Mouse (Mus musculus) mouse embryonic stem cell (cell line): ENCODE data around the gene Vmn2r19.
"Not testable (repeated sequence)": the region's sequence is repeated elsewhere in the genome, so short reads cannot be mapped to it uniquely, and the experiment has no call there.

ENCODE experiments used
- in situ Hi-C, 2 experiments: fragments of 300-500 bp; cut with MboI; formaldehyde crosslinking; loops; 1 replicate in 1 of 2; 3 replicates in 1 of 2; pipeline ENCODE4 v1.14.3; 2019 to 2020; ENCODE audit warnings: low sequenced_read_pairs in 2 of 2, low pct_unique_long_range_greater_than_20kb in 1 of 2, mixed read lengths in 1 of 2; ENCODE audit not compliant: unreplicated experiment in 1 of 2

Vmn2r19 gene

DNA sequence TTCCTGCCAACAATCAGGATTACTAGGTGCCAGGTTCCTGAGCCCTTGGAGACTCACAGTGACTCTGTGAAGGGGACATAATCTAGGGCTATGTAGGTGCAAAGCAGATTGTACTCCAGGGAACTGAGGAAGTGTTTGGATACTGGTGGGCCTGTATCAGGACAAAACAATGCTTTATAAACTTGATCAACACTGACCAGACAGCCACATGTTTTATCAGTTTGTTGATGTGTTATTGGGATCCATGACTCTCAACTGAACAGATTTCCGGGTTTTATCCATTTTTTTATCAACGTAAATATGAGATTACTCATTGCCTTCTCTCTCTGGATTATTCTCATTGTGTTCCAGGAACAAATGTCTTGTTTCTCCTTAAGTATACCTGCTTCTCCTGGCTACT is at the start of gene Vmn2r19:
Gene Vmn2r19, plus strand, starts transcription at position 301 of the 400 bp plus-strand sequence.
- in situ Hi-C loops = no loop called here

DNA sequence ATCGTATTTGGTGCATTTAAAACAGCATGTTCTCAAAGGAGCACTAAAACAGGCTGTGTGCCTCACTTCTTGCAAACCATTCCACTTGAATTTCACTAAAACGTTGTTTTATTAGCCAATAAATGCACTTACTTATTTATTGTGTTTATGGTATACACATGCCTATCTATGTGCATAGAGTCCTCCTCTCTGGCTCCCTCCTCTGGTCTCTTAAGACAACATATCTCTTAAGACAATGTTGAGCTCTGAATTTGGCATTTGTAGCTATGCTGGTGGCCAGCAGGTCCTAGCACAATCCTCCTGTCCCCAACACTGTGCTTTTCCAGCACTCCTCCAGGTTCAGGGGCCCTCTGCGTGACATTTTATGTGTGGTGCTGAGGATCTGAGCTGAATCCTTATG is 49.2 kb upstream of the Vmn2r19 start:
- in situ Hi-C loops = loop anchor here in 1 of 2 experiments (25.0 kb wide), 1 partner anchor 372 kb away; no protein-coding TSS in a partner anchor

DNA sequence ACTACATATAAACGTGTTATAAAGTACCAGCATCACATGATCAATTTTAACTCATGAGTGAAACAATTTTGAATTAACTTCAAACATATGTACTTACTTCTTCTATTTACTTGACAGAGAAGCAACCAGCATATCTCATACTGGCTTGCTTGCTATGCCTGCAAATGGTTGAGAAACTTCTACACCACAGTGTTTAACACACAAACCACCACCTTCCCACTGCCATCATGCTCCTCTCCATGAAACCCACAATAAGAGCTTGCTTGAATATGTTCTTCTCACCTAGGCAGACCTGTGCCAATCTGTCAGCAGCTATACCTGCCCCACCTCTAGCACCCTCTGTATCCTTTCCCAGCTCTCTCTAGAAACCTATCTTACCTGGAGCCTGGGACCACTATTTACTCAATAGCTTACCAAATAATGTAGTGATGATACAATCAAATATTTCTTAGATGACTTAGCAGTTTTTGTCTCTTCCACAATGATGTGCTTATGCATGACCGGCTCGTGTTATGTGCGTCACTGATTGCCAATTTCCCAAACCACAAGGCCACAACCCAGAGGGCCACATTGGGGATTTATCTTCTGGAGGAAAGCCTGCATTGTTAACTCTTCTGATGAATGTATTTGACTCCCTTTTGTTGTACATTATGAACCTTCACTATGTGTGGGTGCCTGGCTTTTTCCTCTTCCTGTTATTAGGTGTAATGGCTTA is 48.1 kb upstream of the Vmn2r19 start:
- in situ Hi-C loops = loop anchor here in 1 of 2 experiments (25.0 kb wide), 1 partner anchor 373 kb away; no protein-coding TSS in a partner anchor

- in situ Hi-C loops = loop anchor here in 1 of 2 experiments (25.0 kb wide), 1 partner anchor 374 kb away; no protein-coding TSS in a partner anchor
Observed at GRCm38 (mm10) chr6:123260868-123261267, 47.3 kb upstream of the Vmn2r19 start.

DNA sequence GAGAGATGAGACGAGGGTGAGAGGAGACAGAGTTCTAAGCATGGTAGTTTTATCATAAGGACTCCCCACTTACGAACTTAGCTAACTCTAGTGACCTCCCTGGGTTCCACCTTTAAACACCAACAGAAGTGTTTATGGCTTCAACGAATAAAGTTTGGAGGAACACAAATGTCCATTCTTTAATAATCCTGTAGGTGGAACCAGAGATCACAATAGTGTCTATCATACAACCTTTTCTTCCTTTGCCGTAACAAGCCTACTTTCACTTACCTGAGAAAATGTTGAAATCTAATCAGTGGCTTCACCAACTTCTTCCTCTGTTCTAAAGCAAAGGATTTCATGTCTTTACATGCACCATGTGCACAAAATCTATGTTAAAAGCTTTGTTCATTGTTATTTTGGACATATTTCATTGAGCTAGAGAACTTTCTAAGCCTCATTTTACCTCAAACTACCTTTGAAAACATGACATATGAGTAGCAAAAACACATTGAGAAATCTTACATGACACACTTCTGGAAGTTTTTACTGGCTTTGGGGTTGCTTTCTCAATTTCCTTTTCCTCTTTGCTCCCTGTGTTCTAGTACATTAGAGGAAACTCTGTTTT is 46.5 kb upstream of the Vmn2r19 start, which contains the start of gene Clec4d:
Gene Clec4d, plus strand, starts transcription at position 557 of the 607 bp plus-strand sequence.
- in situ Hi-C loops = loop anchor here in 1 of 2 experiments (25.0 kb wide), 1 partner anchor 374 kb away; no protein-coding TSS in a partner anchor

DNA sequence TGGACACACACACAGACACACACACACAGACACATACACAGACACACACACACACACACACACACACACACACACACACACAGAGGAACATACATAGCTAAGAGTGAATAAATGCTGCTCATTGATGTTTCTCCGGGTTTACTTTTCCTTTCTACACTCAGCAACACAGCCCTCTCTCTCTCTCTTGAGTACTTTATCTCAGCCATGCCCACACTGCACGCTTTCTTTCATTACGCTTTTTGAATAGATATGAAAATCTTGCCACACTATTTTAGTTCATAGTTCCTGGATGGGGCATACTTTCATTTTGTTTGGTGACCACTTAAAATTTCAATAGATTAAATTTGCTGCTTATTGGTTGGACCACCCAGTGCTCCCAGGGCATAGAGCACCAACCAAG is 43.9 kb upstream of the Vmn2r19 start:
- in situ Hi-C loops = loop anchor here in 1 of 2 experiments (25.0 kb wide), 1 partner anchor 377 kb away; no protein-coding TSS in a partner anchor

DNA sequence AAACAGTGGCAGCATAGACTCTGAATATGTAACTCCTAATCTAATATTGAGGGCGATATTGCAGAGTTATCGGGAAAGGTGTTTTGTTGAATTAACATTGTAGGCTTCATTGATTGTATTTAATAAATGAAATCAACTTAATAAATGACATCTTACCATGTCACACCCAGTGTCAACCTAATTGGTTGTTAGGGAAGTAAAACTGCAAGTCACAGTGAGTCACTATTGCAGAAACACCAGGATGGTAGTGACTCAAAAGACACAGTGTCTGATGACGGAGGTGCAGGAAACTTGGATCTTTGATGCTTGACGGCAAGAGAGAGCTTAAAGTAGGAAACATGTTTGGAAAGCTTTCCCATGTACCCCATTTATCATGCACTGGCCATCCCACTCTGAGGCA is 42.3 kb upstream of the Vmn2r19 start:
- in situ Hi-C loops = loop anchor here in 1 of 2 experiments (25.0 kb wide), 1 partner anchor 379 kb away; no protein-coding TSS in a partner anchor

DNA sequence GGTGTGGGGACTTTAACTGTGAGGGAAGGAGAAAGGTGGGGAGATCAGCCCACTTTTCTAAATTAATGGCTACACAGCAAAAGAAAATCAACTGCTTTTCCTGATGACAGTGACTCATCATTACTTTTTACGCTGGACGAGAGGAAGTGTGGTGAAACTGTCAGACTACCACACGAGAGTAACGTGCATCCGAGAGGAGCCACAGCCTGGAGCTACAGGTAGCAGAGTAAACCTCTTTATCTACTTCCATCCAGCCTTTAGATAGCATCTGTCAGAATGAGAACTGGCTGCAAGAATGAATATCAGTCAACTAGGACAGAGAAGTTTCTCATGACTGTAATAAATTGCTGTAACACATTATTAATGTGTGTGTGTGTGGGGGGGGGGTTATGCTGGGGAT is 41.2 kb upstream of the Vmn2r19 start:
- in situ Hi-C loops = loop anchor here in 1 of 2 experiments (25.0 kb wide), 1 partner anchor 380 kb away; no protein-coding TSS in a partner anchor

- in situ Hi-C loops = no loop called here
Observed at GRCm38 (mm10) chr6:123279443-123279842, 28.7 kb upstream of the Vmn2r19 start.

DNA sequence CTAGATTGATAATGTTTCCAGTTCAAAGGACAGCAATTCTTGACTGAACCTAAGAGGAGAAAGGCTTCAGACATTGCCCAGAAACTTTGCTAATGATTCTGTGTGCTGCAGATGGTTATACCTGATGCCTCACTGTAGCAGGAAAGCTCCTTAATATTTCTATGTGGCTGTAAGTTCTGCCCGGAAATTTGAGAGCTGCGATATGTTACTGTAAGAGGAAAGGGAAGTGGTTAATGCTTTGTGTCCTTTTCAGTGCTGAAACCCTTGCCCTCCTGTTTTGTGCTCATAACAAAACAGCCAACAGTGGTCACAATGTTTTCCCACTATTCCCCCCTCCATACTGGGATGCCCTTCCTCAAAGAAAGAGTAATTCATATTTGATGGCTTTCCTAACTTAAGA is 21.8 kb upstream of the Vmn2r19 start:
- in situ Hi-C loops = no loop called here

DNA sequence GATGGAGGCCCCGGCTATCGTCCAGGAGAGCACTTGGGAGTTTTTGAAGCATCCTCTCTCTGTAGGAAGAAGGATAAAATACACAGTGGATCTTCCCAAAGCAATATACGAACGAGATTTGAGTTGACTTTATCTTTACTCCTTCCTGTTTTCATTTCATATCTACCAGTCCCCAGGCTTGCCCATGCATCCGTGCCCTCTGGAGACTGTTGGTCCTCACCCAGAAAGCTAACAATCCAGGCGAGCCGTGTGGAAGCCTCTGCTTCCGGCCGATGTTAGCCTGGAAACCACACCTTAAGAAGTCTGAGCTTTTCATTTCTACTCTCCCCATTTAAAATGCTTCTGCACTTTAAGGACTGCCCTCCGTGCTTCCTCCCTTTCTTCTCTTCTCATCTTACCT is 19.2 kb upstream of the Vmn2r19 start:
- in situ Hi-C loops = no loop called here

DNA sequence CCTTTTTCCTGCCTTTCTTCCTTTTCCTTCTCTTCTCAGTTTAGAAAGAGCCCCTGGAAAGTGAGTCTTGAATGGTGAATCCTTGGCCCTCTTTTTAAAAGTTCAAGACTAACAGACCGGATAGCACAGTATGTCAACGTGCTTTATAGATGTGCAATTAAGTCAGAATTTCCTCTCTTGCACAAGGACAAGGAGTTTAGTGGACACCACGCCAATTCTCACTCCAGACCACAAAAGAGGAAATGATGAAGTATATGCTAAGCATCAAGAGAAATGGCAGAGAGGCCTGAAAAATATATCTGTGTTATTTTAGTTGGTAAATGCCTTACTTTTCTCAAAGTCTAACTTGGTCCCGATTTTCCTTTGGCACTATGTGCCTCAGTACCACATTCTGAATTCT is 18.4 kb upstream of the Vmn2r19 start, which contains the start of gene Clec4e:
Gene Clec4e, minus strand, starts transcription at position 118 of the 400 bp plus-strand sequence.
- in situ Hi-C loops = no loop called here

DNA sequence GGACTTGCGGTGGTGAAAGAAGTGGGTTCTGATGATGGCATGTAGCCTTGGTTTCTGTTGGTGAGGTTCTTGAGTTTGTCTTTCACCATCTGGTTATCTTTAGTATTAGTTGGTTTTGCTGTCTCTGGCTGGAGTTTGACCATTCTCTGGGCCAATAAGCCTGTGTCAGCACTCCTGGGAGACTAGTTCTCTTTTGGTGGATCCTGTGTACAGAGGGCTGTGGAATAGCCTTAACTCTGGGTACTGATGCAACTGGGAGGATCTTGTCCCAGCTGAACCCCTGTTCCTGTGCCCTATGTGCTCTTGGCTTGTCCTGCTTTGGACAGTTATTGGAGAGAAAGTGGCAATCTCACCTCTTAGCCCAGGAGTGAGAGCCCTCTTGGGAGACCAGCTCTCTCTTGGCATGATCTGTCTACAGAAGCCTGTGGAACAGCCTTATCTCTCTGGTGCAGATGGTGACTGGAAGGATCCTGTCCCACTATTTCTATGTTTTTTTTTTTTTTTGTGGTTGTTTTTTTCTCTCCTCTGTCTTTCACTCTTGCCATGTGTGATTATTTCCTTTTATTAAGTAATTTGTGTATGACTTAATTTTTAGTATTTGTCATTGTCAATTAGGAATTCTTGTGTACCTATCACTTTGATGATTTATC is 15.3 kb upstream of the Vmn2r19 start:
- in situ Hi-C loops = no loop called here

- in situ Hi-C loops = not testable (repeated sequence)
Observed at GRCm38 (mm10) chr6:123293509-123293908, 14.6 kb upstream of the Vmn2r19 start.

- in situ Hi-C loops = no loop called here
Observed at GRCm38 (mm10) chr6:123296687-123297086, 11.4 kb upstream of the Vmn2r19 start.

GRCm38 (mm10) chr6:123306315-123306714 is 1.8 kb upstream of the Vmn2r19 start:
- in situ Hi-C loops = not testable (repeated sequence)

- in situ Hi-C loops = no loop called here
Observed at GRCm38 (mm10) chr6:123332503-123332902, 24.4 kb downstream of the Vmn2r19 start.

GRCm38 (mm10) chr6:123340093-123340492 is 32.0 kb downstream of the Vmn2r19 start:
- in situ Hi-C loops = no loop called here

- in situ Hi-C loops = no loop called here
Observed at GRCm38 (mm10) chr6:123346141-123346540, 38.0 kb downstream of the Vmn2r19 start.
